Mouse (Mus musculus): ENCODE measurements around the gene Skap1. TPM values are rescaled to one million over a fixed set of nuclear protein-coding genes. Genes with fewer than 3 reads are reported as not detected.

Gene Skap1
- polyA plus RNA-seq, 1 experiment, result 0.02 TPM

DNA sequence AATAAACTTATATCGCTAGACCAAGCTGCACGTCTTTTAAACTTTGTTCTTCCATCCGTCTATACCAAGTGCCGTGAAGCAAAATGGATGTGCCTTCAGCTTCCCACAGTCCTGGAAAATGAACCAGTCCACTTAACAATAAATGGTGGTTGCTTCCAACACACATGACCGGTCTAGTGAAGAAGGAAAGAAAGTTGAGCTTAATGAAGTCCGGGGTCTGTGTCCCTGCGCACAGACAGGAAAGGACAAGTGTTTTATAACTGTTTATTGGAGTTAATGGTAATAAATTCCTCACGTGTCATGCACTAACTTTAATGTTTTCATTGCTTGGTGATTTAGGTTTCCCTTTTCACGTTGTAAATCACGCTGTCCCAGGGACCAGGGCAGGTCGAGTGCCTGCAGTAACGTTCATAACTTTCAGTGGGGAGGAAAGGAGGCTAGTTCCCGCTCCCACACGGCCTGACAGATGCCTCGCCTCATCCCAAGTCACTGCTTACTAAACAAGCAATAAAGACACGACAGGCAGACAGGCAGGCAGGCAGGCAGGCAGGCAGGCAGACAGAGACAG lies 222.4 kb downstream of the Skap1 start:
- no peaks in the 10 kb centered on the region for H3K79me2 ChIP-seq (ENCODE audit: control insufficient read depth, insufficient read depth)
- no peak overlapping the region for H3ac ChIP-seq (ENCODE audit: control insufficient read depth, insufficient read length)
- H3K27me3 ChIP-seq (ENCODE audit: control insufficient read depth, insufficient read depth, insufficient read length), result peaks cover 40% of the 10 kb centered on the region
- H3K4me3 ChIP-seq, result no peak overlapping the region
- no peaks in the 10 kb centered on the region for H3K36me3 ChIP-seq (ENCODE audit: control insufficient read depth, insufficient read depth)
- TF ChIP-seq CEBPB (IDR thresholded peaks at IDR 0.05; ENCODE audit: insufficient read depth, poor library complexity, severe bottlenecking), result no peak
- no peak for TF ChIP-seq TCF3 (IDR thresholded peaks at IDR 0.05; ENCODE audit: insufficient read length, low read depth)
- TF ChIP-seq MAX (IDR thresholded peaks at IDR 0.05; ENCODE audit: low read depth), result no peak
- no peak overlapping the region for H3K4me2 ChIP-seq (ENCODE audit: low read depth)

- Histone ChIP-seq H3K79me2 (ENCODE audit: control insufficient read depth, insufficient read depth) (no peaks in the 10 kb centered on the region), H3K36me3 (ENCODE audit: control insufficient read depth, insufficient read depth) (no peaks in the 10 kb centered on the region), H3K27me3 (ENCODE audit: control insufficient read depth, insufficient read depth, insufficient read length) (peaks cover 61% of the 10 kb centered on the region), H3K4me2 (ENCODE audit: low read depth) (no peak overlapping the region), H3ac (ENCODE audit: control insufficient read depth, insufficient read length) (no peak overlapping the region), H3K4me3 (no peak overlapping the region)
- TF ChIP-seq POLR2A (IDR thresholded peaks at IDR 0.05; ENCODE audit: insufficient read length, low read depth) (no peak), CEBPB (IDR thresholded peaks at IDR 0.05; ENCODE audit: insufficient read depth, poor library complexity, severe bottlenecking) (no peak), MAX (IDR thresholded peaks at IDR 0.05; ENCODE audit: low read depth) (no peak), SRF (IDR thresholded peaks at IDR 0.05; ENCODE audit: control insufficient read depth, insufficient read length, low read depth) (no peak), TCF3 (IDR thresholded peaks at IDR 0.05; ENCODE audit: insufficient read length, low read depth) (no peak), E2F4 (IDR thresholded peaks at IDR 0.05; ENCODE audit: insufficient read depth) (no peak)
Observed at GRCm38 (mm10) chr11:96692250-96692649, 227.9 kb downstream of the Skap1 start.

DNA sequence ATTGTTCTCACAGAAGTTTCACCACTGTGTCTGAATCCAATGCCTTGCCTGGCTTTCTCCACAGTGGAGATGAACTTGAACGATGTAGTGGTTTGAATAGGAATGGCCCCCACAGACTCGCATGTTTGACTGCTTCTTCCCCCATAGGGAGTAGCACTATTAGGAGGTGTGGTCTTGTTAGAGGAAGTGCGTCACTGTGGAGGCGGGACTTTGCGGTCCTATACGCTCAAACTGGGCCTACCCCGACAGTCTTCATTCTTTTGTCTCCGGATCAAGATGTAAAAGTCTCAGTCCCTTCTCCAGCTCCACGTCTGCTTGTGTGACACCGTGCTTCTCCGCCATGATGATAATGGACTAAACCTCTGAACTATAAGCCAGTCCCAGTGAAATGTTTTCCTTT lies 229.0 kb downstream of the Skap1 start:
- Histone ChIP-seq H3K4me2 (ENCODE audit: low read depth) (no peak overlapping the region), H3K4me3 (no peak overlapping the region), H3ac (ENCODE audit: control insufficient read depth, insufficient read length) (no peak overlapping the region), H3K79me2 (ENCODE audit: control insufficient read depth, insufficient read depth) (no peaks in the 10 kb centered on the region), H3K27me3 (ENCODE audit: control insufficient read depth, insufficient read depth, insufficient read length) (peaks cover 61% of the 10 kb centered on the region), H3K36me3 (ENCODE audit: control insufficient read depth, insufficient read depth) (no peaks in the 10 kb centered on the region)
- TF ChIP-seq MYOG (IDR thresholded peaks at IDR 0.05; ENCODE audit: control insufficient read depth in 1 of 3, insufficient read depth in 1 of 3, insufficient read length in 2 of 3, low read depth in 2 of 3) (no peak), E2F4 (IDR thresholded peaks at IDR 0.05; ENCODE audit: insufficient read depth) (no peak), POLR2AphosphoS2 (IDR thresholded peaks at IDR 0.05; ENCODE audit: insufficient read length, low read depth) (no peak)

- no peak overlapping the region for H3ac ChIP-seq (ENCODE audit: control insufficient read depth, insufficient read length)
- H3K79me2 ChIP-seq (ENCODE audit: control insufficient read depth, insufficient read depth), result no peaks in the 10 kb centered on the region
- no peak overlapping the region for H3K4me3 ChIP-seq
- peaks cover 67% of the 10 kb centered on the region for H3K27me3 ChIP-seq (ENCODE audit: control insufficient read depth, insufficient read depth, insufficient read length)
- H3K36me3 ChIP-seq (ENCODE audit: control insufficient read depth, insufficient read depth), result no peaks in the 10 kb centered on the region
- no peak overlapping the region for H3K4me2 ChIP-seq (ENCODE audit: low read depth)
- TF ChIP-seq USF1 (IDR thresholded peaks at IDR 0.05; ENCODE audit: low read depth) (no peak), CEBPB (IDR thresholded peaks at IDR 0.05; ENCODE audit: insufficient read depth, poor library complexity, severe bottlenecking) (no peak), TCF12 (IDR thresholded peaks at IDR 0.05; ENCODE audit: insufficient read depth, poor library complexity, severe bottlenecking) (no peak), TCF3 (IDR thresholded peaks at IDR 0.05; ENCODE audit: insufficient read length, low read depth) (no peak), REST (IDR thresholded peaks at IDR 0.05; ENCODE audit: insufficient read depth, insufficient read length) (no peak), SRF (IDR thresholded peaks at IDR 0.05; ENCODE audit: control insufficient read depth, insufficient read length, low read depth) (no peak), MAX (IDR thresholded peaks at IDR 0.05; ENCODE audit: low read depth) (no peak), E2F4 (IDR thresholded peaks at IDR 0.05; ENCODE audit: insufficient read depth) (no peak), POLR2AphosphoS2 (IDR thresholded peaks at IDR 0.05; ENCODE audit: insufficient read length, low read depth) (no peak), MYOD1 (IDR thresholded peaks at IDR 0.05; ENCODE audit: control insufficient read depth in 1 of 3, insufficient read length in 2 of 3, low read depth in 2 of 3) (no peak), MYOG (IDR thresholded peaks at IDR 0.05; ENCODE audit: control insufficient read depth in 1 of 3, insufficient read depth in 1 of 3, insufficient read length in 2 of 3, low read depth in 2 of 3) (no peak), POLR2A (IDR thresholded peaks at IDR 0.05; ENCODE audit: insufficient read length, low read depth) (no peak)
Observed at GRCm38 (mm10) chr11:96694774-96695173, 230.4 kb downstream of the Skap1 start.

- Histone ChIP-seq H3K36me3 (ENCODE audit: control insufficient read depth, insufficient read depth) (no peaks in the 10 kb centered on the region), H3K4me3 (no peak overlapping the region), H3ac (ENCODE audit: control insufficient read depth, insufficient read length) (no peak overlapping the region), H3K27me3 (ENCODE audit: control insufficient read depth, insufficient read depth, insufficient read length) (peaks cover 70% of the 10 kb centered on the region), H3K4me2 (ENCODE audit: low read depth) (no peak overlapping the region), H3K79me2 (ENCODE audit: control insufficient read depth, insufficient read depth) (no peaks in the 10 kb centered on the region)
- no peak for TF ChIP-seq POLR2AphosphoS2 (IDR thresholded peaks at IDR 0.05; ENCODE audit: insufficient read length, low read depth)
- no peak for TF ChIP-seq SRF (IDR thresholded peaks at IDR 0.05; ENCODE audit: control insufficient read depth, insufficient read length, low read depth)
- no peak for TF ChIP-seq MYOD1 (IDR thresholded peaks at IDR 0.05; ENCODE audit: control insufficient read depth in 1 of 3, insufficient read length in 2 of 3, low read depth in 2 of 3)
- TF ChIP-seq E2F4 (IDR thresholded peaks at IDR 0.05; ENCODE audit: insufficient read depth), result no peak
- TF ChIP-seq REST (IDR thresholded peaks at IDR 0.05; ENCODE audit: insufficient read depth, insufficient read length), result no peak
- TF ChIP-seq CEBPB (IDR thresholded peaks at IDR 0.05; ENCODE audit: insufficient read depth, poor library complexity, severe bottlenecking), result no peak
- TF ChIP-seq MYOG (IDR thresholded peaks at IDR 0.05; ENCODE audit: control insufficient read depth in 1 of 3, insufficient read depth in 1 of 3, insufficient read length in 2 of 3, low read depth in 2 of 3), result no peak
Observed at GRCm38 (mm10) chr11:96696168-96696727, 231.9 kb downstream of the Skap1 start.
